Mouse (Mus musculus): ENCODE results near the gene Hoxb7.

Hoxb7 gene

DNA sequence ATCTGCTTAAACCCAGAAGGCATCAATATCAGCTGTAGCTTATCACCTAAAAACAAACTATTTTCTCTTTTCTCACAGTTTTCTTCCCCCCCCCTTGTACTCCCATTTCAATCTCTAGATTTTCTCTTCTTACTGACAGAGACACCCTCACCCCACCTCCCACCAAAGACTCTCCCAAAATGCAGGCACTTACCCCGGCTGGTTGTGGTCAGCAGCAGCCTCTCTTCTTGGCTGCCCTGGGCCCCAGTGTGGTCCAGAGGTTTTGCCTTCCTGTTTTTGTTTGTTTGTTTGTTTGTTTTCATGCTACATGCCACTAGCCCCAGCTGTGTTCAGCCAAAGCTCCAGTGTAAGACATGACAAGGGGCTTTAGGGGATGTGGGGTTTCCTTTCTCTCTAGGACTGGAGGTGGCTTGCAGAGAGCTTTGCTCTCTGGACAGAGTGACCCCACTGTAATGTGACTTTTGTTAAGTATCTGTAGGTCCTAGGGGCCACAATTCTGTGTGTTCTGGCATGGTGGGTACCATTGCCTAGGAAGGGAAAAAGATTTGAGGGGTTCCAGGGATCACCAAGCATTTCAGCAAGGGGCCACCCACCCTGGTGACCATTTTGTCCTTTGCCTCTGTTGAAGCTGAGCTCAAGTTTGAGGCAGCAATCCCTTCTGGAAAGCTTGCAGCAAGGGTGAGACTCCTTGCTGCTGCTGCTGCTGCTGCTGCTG, 18.2 kb upstream of the Hoxb7 start:
- DNase-seq (ENCODE audit: inconsistent ontology term), result no peak

DNA sequence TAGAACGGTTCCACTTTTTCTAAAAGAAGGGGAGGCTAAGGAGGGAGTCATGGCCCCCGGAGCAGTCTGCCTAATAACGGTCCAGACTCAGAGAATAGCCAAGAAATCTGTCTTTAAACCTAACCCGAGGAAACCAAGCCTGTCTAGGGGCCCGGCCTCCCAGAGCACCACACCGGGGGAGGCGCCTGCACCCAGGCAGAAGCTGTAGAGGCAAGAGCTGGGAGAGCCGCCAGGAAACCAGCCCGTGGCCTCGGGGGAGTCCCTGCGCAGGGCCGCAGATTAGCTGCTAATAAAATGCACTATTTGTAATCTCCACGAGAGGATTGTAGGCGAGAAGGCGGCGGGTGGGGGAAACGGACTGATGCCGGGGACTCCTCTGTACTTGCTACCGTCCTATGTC, 16.6 kb upstream of the Hoxb7 start:
- no peak for DNase-seq (ENCODE audit: inconsistent ontology term)

DNA sequence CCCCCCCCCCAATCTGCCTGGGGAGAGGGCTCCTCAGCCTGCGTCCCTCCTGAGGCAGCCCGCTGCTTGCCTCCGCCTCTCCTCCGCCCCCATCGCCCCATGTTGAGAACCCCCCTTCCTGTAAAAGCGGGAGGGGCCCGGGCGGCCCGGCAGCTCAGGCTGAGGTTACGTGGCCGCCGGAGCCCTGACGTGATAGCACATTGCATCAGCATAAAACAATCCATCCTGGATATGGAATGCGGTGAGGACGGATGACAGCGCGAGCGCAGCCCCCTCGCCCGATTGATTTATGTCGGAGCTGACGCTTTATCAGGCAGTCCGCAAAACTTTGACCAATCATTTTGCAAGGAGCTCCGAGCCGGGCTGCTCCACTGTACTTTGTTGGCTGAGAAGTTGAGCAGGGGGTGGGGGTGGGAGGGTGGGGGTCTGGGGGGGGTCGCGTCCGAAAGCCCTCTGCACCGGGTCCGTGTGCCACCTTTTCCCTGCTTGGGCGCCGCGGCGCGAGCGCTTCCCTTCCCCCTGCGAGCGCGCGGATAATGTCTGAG, 15.4 kb upstream of the Hoxb7 start, which contains the start of gene Hoxb9:
Gene Hoxb9 (plus strand): TSS at position 462 of the 545 bp plus-strand sequence.
- no peak for DNase-seq (ENCODE audit: inconsistent ontology term)

DNA sequence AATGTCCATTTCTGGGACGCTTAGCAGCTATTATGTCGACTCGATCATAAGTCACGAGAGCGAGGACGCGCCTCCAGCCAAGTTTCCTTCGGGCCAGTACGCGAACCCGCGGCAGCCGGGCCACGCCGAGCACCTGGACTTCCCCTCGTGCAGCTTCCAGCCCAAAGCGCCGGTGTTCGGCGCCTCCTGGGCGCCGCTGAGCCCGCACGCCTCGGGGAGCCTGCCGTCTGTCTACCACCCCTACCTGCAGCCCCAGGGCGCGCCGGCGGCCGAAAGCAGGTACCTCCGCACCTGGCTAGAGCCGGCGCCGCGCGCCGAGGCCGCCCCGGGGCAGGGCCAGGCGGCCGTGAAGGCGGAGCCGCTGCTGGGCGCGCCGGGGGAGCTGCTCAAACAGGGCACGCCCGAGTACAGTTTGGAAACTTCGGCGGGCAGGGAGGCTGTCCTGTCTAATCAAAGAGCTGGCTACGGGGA, 14.8 kb upstream of the Hoxb7 start:
- no peak for DNase-seq (ENCODE audit: inconsistent ontology term)

DNA sequence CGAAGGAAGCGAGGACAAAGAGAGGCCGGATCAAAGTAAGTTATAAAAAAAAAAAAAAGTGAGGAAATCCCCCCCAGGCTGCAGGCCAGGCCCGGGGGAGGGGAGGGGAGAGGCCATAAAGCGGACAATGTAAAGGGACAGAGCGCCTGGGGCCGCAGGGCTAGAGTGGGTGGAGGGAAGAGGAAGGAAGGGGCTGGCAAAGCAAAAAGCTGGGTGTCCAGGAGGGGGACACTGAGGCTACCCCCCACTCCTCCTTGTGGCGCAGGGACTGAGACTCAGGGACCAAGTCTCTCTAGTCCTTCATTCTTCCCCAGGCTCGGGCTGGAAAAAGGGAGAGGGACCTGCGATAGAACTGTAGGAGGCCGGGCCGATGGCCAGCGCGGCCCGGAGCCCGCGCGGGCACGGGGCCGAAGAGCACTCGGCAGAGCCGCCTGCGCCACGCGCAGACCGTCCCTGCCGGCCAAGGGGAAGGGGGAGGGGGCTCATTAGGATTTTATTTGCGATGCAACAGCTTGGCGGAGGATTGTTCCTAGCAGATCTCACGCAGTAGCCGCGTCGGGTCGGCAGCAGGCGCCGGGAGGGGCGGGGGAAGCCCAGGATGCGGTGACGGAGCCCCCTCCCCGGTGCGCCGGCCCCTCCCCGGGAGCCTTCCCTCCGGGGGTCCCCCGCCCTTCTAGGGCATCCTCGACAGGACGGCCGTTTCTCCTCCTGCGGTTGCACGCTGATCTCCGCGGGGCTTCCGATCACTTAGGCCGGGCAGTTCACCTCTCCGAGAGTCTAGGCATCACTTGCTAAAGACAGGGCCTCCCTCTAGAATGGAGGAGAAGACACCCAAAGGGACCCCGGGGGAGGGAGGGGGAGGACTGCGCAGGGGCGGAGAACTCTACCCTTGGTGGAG, 14.2 kb upstream of the Hoxb7 start:
- no peak for DNase-seq (ENCODE audit: inconsistent ontology term)

DNA sequence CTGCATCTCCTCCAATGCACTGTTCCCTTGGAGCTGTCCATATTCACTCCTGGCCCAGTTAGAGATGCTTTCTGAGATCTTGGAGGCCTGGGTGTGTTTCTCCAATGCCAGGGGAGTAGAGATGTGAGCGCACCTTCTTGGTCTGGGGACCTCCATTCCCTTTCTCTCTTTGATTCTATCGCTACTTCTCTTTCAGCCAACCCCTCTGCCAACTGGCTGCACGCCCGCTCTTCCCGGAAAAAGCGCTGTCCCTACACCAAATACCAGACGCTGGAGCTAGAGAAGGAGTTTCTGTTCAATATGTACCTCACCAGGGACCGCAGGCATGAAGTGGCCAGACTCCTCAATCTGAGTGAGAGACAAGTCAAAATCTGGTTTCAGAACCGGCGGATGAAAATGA, 12.0 kb upstream of the Hoxb7 start:
- DNase-seq (ENCODE audit: inconsistent ontology term), result no peak

DNA sequence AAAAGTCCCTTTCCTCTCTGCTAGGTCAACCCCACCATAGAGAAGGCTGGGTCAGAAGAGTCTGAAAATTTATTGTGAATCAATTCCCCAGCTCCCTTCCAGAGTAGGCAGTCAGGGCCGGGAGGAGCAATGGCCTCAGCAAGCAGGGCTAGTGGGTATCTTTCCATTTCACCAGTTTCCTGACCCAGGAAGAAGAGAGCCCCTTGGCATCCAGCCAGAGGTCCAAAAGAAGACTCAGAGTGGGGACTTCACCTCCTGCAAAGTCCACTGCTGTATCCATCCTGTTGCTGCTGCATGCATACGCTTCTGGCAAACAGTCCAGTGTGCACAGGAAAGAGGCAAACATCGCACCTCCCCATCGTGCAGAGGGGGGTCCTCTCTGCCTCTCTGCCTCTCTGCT, 10.5 kb upstream of the Hoxb7 start:
- no peak for DNase-seq (ENCODE audit: inconsistent ontology term)

DNA sequence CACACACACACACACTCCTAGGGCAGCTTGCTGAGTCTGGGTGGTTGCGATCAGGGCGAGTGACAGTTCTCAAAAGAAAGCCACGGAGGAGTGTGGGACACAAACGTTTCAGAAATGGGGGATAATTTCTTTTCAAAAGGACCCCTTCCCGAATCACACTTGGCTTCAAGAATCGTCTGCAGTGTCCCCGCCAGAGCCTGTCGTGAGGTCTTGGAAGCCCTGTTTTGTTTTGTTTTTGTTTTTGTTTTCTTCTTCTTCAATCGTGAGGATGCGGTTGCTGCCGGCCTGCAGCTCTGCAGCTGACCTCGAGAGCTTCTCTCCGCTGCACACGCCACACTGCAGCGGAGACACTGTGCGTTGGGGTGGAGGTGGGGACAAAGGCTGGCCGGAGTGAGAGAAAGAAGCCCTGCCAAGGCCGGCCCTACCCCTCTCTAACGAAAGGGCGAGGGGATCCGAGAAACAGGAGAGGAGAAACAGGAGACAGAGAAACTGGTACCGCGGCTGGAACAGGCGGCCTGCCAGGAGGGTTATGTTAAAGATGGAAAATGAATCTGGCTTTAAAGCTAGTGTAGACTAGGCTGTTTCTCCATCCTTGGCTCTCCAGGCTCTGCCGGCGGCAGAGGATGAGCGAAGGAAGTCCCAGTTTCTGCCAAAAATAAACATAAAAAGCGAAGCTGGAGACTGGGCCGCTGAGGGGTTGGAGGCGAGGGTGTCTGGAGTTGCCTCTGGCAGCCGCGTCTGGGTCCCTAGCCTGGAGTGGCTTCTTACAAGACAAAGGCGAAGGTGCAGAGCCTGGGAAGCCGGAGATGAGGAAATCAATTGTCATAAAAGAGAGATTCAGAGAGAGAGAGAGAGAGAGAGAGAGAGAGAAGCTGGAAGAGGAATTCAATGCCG, 9.0 kb upstream of the Hoxb7 start:
- DNase-seq (ENCODE audit: inconsistent ontology term), result no peak

DNA sequence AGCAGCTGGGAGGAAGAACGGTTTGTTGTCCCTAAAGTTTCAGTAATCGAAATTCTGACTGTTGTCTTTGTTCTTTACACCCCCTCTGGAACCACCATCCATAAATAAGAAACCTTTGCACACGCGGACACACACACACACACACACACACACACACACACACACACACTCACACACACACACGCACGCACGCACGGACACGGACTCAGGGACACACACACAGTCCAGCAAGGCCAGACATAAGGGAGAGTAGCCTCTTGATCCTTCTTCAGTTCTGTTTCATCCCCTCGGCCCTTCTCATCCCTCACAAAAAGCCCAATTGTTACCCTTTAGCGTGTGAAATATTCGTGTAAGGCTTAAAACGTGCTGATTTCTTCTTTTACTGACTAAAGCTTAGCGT, 8.1 kb upstream of the Hoxb7 start:
- no peak for DNase-seq (ENCODE audit: inconsistent ontology term)

DNA sequence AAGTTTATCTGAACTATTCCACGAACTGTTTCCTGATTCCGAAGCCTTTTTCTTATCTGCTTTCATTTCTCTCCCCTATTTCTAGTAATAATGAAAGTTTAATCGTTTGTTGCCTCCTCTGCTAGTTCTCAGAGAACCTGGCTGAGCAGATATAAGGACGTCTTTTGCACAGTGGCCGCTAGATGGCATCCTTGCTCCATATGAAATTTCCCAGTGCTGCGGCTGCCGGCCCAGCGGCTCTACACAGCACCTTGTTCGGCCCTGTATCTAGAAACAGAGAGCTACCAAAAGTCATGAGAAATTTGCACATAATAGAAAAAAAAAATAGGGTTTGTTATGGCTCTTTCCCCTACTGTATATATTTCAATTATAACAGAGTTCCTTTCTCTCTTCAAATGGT, 7.7 kb upstream of the Hoxb7 start:
- DNase-seq (ENCODE audit: inconsistent ontology term), result peak; percentile 72

DNA sequence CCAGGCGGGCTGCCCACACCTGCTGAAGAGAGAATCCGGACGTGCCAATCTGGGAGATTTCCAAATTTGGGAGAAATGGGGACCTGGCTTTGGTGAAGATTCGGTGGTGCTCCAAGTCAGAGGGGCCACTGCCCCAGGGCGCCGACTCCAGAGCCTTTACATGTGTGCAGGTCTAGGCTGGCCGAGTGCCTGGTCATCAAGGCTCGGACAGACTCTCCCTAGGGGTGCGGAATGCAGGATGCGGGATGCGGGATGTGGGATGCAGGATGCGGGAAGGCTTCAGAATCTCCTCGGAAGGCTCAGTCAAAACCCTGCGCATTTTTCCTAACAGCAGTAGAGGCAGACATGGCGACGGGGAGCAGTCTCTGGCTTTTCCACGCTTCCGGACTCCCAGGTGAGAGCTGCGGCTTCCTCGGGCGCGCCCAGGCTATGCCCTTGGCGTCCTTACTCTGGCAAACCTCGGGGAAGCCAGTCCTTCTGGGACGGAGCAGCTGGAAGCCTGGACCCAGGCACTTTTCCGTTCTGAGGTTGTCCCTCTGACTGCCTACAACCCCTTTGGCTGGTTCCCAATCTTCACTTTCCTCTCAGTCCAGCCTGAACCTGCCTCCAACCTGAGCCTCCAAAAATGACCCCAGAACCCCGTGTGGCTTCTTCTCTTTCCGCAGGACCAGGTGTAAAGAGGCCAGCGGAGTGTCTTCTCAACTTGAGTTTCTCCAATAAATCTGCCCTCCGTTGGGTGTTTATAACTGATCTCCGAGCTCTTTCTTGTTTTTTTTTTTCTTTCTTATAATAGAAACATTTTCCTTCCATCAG, 6.8 kb upstream of the Hoxb7 start:
- DNase-seq (ENCODE audit: inconsistent ontology term), result no peak

DNA sequence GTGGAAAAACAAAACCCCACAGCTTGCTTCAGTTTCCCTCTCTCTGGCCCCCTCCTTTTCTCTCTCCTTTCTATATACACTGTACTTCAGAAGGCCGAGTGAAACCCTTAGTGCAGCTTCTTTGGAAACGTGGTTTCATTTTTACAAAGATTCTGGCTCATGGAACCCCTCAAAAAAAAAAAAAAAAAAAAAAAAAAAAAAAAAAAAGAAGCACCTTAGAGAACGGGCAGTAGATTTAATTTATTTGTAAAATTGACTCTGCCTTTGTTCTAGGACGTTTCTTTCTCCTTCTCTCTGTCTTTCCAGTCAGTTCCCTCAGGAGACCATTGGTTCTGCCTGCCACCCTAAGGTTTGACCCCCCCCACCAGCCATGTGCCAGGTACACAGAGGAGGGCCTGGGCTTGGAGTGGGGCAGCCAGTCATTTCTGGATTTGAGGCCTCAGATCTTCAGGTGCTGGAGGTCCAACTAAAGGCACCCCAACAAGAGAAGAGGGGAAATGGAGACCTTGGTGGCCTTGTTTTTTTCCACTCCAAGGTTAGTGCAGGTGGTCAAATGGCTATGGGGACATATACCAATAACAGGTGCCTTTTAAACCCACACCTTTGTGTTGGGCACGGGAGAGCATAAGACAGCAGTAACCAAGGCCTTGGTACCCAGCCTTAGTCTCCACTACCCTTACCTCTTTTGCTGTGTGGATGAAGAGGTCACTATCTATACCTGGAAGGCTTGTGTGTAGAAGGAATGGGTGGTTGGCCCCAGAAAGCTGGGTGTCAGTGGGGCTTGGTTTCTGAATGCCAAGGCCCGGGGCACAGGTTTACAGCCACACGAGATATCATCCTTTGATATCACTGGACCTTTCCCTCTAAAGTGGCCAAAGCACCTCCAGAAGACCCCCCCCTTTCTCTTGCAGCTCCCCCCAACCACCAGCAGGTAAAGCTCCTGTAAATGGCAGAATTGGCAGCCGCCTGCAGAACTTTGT, 5.7 kb upstream of the Hoxb7 start:
- no peak for DNase-seq (ENCODE audit: inconsistent ontology term)

DNA sequence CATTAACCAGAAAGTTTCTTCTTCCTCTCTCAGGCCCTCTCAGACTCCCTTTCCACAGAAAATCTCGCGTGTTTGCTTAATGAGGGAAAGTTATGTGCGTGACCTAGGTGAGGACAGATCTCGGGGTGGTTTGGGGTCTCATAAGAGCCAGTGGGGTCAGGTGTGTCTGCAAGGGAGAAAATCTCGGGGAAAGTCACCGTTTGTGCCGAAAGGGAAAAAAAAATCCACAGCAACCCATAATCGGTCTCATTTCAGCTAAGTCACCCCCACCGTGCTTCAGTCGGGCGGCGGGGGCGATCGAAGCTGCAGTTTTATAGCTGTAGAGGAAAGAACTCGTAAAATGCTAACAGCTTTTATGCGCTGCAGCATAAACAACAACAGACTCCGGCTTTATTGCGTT, 5.0 kb upstream of the Hoxb7 start:
- no peak for DNase-seq (ENCODE audit: inconsistent ontology term)

DNA sequence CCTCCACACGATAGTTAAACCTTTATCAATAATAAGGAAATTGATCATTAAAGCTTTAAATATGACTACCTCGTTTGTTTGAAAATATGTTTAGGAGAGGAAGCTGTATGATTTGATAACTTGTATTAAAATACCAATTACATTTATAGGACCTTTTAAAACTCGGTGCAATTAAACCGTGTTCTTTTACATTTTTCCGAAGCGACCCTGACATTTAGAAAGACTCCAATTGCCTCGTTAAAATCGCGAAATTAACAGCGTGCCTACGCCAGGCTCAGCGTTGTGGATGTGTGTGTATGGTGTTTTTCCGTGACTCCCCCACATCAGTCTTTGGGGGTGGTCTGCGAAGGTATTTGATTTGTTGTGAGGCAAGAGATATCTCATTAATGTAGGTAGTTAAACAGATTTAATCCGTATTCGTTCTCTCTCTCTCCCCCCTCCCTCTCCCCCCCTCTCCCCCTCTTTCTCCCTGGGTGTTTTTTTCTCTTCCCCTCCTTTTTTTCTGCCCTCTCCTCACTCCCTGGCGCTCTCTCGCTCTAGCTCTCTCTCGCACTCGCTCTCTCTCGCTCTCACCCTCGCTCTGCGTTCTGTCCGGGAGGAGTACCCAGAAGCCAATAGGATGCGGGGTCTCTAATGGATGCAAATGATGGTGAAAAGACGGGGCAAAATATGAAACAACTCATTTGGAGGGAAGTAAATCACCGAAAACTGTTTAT, 4.4 kb upstream of the Hoxb7 start, which contains the start of gene Hoxb8:
Gene Hoxb8 (plus strand): TSS at position 51 of the 716 bp plus-strand sequence.
- no peak for DNase-seq (ENCODE audit: inconsistent ontology term)

DNA sequence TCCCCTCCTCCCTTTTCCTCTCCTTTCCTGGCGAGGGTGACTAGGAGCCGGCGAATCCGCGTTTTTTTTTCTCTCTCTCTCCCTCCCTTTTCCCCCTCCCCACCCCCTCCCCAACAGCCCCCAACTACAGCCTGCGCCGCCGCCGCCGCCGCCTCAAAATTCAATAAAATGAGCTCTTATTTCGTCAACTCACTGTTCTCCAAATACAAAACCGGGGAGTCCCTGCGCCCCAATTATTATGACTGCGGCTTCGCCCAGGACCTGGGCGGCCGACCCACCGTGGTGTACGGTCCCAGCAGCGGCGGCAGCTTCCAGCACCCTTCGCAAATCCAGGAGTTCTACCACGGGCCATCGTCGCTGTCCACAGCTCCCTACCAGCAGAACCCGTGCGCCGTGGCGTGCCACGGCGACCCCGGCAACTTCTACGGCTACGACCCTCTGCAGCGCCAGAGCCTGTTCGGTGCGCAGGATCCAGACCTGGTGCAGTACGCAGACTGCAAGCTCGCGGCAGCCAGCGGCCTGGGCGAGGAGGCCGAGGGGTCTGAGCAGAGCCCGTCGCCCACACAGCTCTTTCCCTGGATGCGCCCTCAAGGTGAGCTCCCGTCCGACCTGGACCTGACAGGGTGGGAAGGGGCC, 3.5 kb upstream of the Hoxb7 start:
- DNase-seq (ENCODE audit: inconsistent ontology term), result no peak

DNA sequence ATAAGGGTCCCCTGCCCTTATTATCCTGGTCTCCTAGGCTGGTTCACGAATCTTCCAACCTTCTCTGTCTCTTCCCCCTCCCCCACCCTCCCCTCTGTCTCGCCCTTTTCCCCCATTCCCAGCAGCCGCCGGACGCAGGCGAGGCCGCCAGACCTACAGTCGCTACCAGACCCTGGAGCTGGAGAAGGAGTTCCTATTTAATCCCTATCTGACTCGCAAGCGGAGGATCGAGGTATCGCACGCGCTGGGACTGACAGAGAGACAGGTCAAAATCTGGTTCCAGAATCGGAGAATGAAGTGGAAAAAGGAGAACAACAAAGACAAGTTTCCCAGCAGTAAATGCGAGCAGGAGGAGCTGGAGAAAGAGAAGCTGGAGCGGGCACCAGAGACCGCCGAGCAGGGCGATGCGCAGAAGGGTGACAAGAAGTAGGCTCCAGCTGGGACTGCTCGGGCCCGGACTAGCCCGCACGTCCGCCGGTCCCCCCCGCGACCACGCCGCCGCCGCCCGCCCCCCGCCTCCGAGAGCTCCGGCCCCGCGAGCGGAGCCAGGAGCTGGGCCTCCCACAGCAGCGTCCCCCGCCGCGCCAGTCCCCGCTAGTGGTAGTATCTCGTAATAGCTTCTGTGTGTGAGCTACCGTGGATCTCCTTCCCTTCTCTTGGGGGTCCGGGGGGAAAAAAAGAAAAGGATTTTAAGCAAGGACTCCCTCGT, 2.2 kb upstream of the Hoxb7 start:
- DNase-seq (ENCODE audit: inconsistent ontology term), result peak; percentile 36

All from Muller cell, postnatal 12 days (primary cell).